Mouse (Mus musculus): ENCODE measurements around the gene Gm8251. TPM values are rescaled to one million over a fixed set of nuclear protein-coding genes. Genes with fewer than 3 reads are reported as not detected.

Gm8251 gene
- under 1 TPM in 2 of 4 experiments, not detected in 2; 0.03 to 0.06 TPM for total RNA-seq (2022)

GRCm38 (mm10) chr1:44061836-44062235, at the start of gene Gm8251:
Gene Gm8251, minus strand, starts transcription at chr1:44061936.
- no peak for DNase-seq

GRCm38 (mm10) chr1:44102939-44103338, 41.2 kb upstream of the Gm8251 start:
- DNase-seq = no peak

GRCm38 (mm10) chr1:44102259-44102717, 40.6 kb upstream of the Gm8251 start, which contains the start of gene Tex30:
Gene Tex30, minus strand, starts transcription at chr1:44102441.
- DNase-seq = peak; percentile 91

GRCm38 (mm10) chr1:44101448-44102225, 39.9 kb upstream of the Gm8251 start:
- DNase-seq = peak; percentile 12

- peak; percentile 30 for DNase-seq
Measured at GRCm38 (mm10) chr1:44064625-44065024, 2.9 kb upstream of the Gm8251 start.

- DNase-seq = no peak
Measured at GRCm38 (mm10) chr1:44063439-44063838, 1.7 kb upstream of the Gm8251 start.

- no peak for DNase-seq
Measured at GRCm38 (mm10) chr1:44057805-44058204, 3.9 kb downstream of the Gm8251 start.

- peak; percentile 67 for DNase-seq
Measured at GRCm38 (mm10) chr1:44046556-44046955, 15.2 kb downstream of the Gm8251 start.

- peak; percentile 5 for DNase-seq
Measured at GRCm38 (mm10) chr1:44045689-44046088, 16.0 kb downstream of the Gm8251 start.

- no peak for DNase-seq
Measured at GRCm38 (mm10) chr1:44042555-44042915, 19.2 kb downstream of the Gm8251 start.

- DNase-seq = peak; percentile 10
Measured at GRCm38 (mm10) chr1:44041797-44042554, 19.8 kb downstream of the Gm8251 start.

- DNase-seq = no peak
Measured at GRCm38 (mm10) chr1:44032948-44033347, 28.8 kb downstream of the Gm8251 start.

GRCm38 (mm10) chr1:44032213-44032612, 29.5 kb downstream of the Gm8251 start:
- no peak for DNase-seq

GRCm38 (mm10) chr1:44027651-44028050, 34.1 kb downstream of the Gm8251 start:
- no peak for DNase-seq

GRCm38 (mm10) chr1:44022656-44023055, 39.1 kb downstream of the Gm8251 start:
- no peak for DNase-seq

- no peak for DNase-seq
Measured at GRCm38 (mm10) chr1:44019934-44020333, 41.8 kb downstream of the Gm8251 start, which contains the start of gene Mettl21c. Gene Mettl21c, minus strand, starts transcription at chr1:44020034.

- no peak for DNase-seq
Measured at GRCm38 (mm10) chr1:44015556-44015955, 46.2 kb downstream of the Gm8251 start.

Other genes with a start within 250 kb of the Gm8251 start
- gene Uxs1, start 234.1 kb downstream of the Gm8251 start, total RNA-seq (2022) = 10 to 100 TPM; 60.0 to 69.7 (median 67.9) TPM
- 10 to 100 TPM; 46.4 to 53.1 (median 49.4) TPM for gene Tpp2, start 128.3 kb downstream of the Gm8251 start, total RNA-seq (2022)
- gene Mettl21c, start 41.9 kb downstream of the Gm8251 start, total RNA-seq (2022) = under 1 TPM in 1 of 4 experiments, not detected in 3; 0.55 TPM
- gene Tex30, start 40.5 kb upstream of the Gm8251 start, total RNA-seq (2022) = 10 to 100 TPM in 1 of 4 experiments, 1 to 10 TPM in 3; 8.2 to 12.6 (median 9.0) TPM
- gene Kdelc1, start 56.9 kb upstream of the Gm8251 start, total RNA-seq (2022) = 10 to 100 TPM; 17.3 to 23.7 (median 19.4) TPM
- gene Bivm, start 57.0 kb upstream of the Gm8251 start, total RNA-seq (2022) = 10 to 100 TPM; 15.5 to 26.8 (median 20.7) TPM
- 10 to 100 TPM; 20.7 to 27.1 (median 23.2) TPM for gene Ercc5, start 85.8 kb upstream of the Gm8251 start, total RNA-seq (2022)
- under 1 TPM in 1 of 4 experiments, not detected in 3; 0.07 TPM for gene Mettl21e, start 157.0 kb upstream of the Gm8251 start, total RNA-seq (2022)

Measured in adrenal gland, adult 8-10 months (tissue).